Mouse (Mus musculus) erythroblast, adult 5-6 weeks (primary cell): Measurements from ENCODE around the gene Etnk1. TPM values are rescaled to one million over a fixed set of nuclear protein-coding genes. Genes with fewer than 3 reads are reported as not detected.

Experiments used
- ATAC-seq: replicated peaks from 2 replicates; pipeline ENCODE4 v1.8.0; 2016; ENCODE audit warnings: moderate number of reproducible peaks, mild to moderate bottlenecking, moderate TSS enrichment, inconsistent platforms; ENCODE audit not compliant: poor library complexity, low FRiP score, severe bottlenecking
- total RNA-seq, 2 experiments: library from RNA; stranded (forward) in 1 of 2; stranded (reverse) in 1 of 2; fragments of 150-400 nt in 1 of 2; fragments of 200-764, 138-1000 nt in 1 of 2; gene quantifications; 2 replicates each; pipeline versions ENCODE4 v1.2.3 to v1.2.4; 2015 to 2017; ENCODE audit warnings: low replicate concordance in 2 of 2

The Etnk1 gene
- total RNA-seq, 2 experiments from 2014 or later: 42.1 to 47.0 TPM

DNA sequence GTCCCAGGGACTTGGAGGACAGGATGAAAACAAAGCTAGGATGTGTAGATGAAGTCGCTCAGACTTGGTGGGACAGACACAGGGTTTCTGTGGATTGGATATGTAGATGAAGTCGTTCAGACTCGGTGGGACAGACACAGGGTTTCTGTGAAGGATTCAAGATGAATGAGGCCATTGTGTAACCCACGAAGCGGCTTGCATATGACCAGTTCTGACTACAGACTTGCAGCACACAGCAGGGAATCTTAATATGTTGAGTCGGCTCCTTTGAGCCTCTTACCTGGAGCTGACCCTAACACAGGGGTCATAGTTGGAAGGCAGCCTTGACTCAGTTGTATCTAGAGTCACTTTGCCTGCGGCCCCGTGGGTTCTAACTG is 94.3 kb downstream of the Etnk1 start:
- no peak for ATAC-seq

DNA sequence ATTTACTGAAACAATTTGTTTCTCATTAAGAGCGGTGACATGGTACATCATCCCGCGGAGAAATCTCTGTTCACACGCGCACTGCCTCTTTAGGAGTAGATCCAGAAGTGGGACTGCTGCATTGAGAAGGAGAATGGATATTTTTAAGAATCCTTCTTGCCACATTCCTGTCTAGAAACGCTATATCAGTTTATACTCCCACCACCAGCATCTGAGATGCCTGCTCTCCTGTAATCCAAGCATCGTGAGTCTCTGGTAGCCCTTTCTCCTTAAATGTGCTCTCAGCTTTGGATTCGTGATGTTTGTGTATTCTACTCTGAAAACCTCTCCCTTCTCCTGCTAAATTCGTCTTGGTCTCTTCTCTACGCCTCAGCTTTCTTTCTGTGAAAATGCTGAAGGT is 98.5 kb downstream of the Etnk1 start:
- no peak for ATAC-seq

DNA sequence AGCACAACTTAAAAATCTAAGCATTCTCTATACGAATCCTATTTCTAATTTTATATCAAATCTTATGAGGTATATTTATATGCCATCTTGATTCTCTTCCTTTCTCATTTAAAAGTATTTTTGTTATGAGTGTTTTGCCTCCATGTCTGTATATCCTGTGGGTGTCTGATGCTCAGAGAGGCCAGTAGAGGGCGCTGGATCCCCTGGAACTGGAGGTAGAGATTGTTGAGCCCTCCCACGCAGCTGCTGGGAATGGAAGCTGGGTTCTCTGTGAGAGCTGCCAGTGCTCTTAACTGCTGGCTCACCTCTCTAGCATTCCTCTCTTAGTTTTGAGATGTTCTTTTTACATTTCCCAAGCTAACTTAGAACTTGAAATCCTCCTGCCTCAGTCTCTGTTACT is 112.2 kb downstream of the Etnk1 start:
- no peak for ATAC-seq

Other genes with a start within 250 kb of the Etnk1 start
- gene St8sia1, start 202.8 kb upstream of the Etnk1 start, total RNA-seq (2015; ENCODE audit: low replicate concordance): not detected in 2 replicates
- gene St8sia1, start 202.8 kb upstream of the Etnk1 start, total RNA-seq (2017; ENCODE audit: low replicate concordance): not detected in 2 replicates
- gene C2cd5, start 67.1 kb upstream of the Etnk1 start, total RNA-seq (2015; ENCODE audit: low replicate concordance): 108 and 122 TPM in 2 replicates
- 98.8 and 106 TPM in 2 replicates for gene C2cd5, start 67.1 kb upstream of the Etnk1 start, total RNA-seq (2017; ENCODE audit: low replicate concordance)